Mouse (Mus musculus) right cerebral cortex, adult 2 months (tissue): ENCODE results near the gene Gm13289.
A peak's percentile ranks its signal among the peaks of the same experiment; 100 is the strongest.
"Not testable (repeated sequence)": the region's sequence is repeated elsewhere in the genome, so short reads cannot be mapped to it uniquely, and the experiment has no call there.

Source experiments
- DNase-seq, 2 experiments: peaks; one replicate each; pipeline ENCODE4 v3.0.0; 2021 to 2022; ENCODE audit warnings: low spot score in 2 of 2

Gene Gm13289

GRCm38 (mm10) chr4:88782335-88782734 is 5.6 kb downstream of the Gm13289 start:
- not testable (repeated sequence) for DNase-seq

GRCm38 (mm10) chr4:88785409-88785808 is 8.7 kb downstream of the Gm13289 start, which contains the start of gene Gm13276:
TSS of gene Gm13276 (plus strand) at chr4:88785709.
- DNase-seq, result not testable (repeated sequence)

- peak; percentile 73 to 75 for DNase-seq
These were observed 11.7 kb downstream of the Gm13289 start, which contains the start of gene Gm13277 for GRCm38 (mm10) chr4:88788402-88788801. TSS of gene Gm13277 (plus strand) at chr4:88788632.

GRCm38 (mm10) chr4:88791250-88791649 is 14.5 kb downstream of the Gm13289 start, which contains the start of gene Gm13278:
TSS of gene Gm13278 (plus strand) at chr4:88791550.
- not testable (repeated sequence) for DNase-seq

DNA sequence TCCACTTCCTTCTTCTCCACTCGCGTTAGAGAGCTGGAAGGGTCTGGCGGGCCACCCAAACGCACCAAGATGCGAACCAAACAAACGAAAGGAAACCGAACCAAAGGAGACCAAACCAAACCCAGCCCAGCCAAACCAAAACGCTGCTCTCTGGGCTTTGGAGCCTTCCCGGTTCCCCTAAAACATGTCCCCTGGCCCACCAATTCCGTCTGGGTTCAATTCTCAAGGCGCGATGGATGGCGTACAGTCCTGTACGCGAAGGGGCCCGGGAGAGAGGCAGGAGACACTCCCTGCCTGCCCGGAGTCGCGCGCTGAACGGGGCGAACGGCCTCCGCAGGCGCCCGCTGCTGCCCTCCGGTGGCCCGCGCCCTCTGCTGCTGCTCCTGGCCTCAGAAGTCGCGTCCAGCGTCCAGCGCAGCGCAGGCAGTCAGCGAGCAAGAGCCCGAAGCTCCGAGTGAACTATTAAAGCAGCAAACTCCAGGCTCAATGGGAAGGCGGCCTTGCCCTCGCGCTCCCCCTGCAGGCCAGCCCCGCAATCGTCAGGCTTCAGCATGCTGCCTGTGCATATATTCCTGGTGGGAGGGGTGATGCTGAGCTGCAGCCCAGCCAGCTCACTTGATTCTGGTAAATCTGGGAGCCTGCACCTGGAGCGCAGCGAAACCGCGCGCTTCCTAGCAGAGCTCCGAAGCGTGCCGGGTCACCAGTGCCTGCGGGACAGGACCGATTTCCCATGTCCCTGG is 17.4 kb downstream of the Gm13289 start, which contains the start of gene Gm13275:
Gene Gm13275, plus strand, starts transcription at position 552 of the 740 bp plus-strand sequence.
- peak; percentile 55 to 66 for DNase-seq

DNA sequence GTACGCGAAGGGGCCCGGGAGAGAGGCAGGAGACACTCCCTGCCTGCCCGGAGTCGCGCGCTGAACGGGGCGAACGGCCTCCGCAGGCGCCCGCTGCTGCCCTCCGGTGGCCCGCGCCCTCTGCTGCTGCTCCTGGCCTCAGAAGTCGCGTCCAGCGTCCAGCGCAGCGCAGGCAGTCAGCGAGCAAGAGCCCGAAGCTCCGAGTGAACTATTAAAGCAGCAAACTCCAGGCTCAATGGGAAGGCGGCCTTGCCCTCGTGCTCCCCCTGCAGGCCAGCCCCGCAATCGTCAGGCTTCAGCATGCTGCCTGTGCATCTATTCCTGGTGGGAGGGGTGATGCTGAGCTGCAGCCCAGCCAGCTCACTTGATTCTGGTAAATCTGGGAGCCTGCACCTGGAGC is 20.4 kb downstream of the Gm13289 start, which contains the start of gene Gm13279:
Gene Gm13279, plus strand, starts transcription at position 301 of the 400 bp plus-strand sequence.
- not testable (repeated sequence) for DNase-seq

DNA sequence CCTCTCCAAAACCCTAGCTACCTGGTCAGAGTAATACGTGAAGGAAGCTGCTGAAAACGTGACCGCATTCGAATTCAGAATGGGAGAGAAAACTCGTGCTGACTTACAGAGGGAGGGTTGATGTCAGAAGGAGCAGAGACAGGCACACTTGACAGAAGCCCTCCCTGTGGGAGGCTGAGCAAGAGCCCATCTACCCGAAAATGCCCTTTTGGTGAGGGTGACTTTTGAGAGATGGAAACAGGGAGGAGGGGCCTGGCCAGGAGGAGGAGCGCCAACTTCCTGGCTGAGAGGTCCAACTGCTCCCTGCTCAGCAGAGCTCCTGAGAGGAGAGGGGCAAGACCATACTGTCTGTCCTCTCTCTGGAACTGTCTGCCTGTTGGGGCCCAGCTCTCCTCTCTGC is 22.6 kb downstream of the Gm13289 start, which contains the start of gene Gm13285:
Gene Gm13285, plus strand, starts transcription at position 301 of the 400 bp plus-strand sequence.
- not testable (repeated sequence) for DNase-seq

GRCm38 (mm10) chr4:88802954-88803353 is 26.2 kb downstream of the Gm13289 start, which contains the start of gene Gm13287:
TSS of gene Gm13287 (plus strand) at chr4:88803254.
- DNase-seq, result not testable (repeated sequence)

GRCm38 (mm10) chr4:88805231-88805630 is 28.5 kb downstream of the Gm13289 start, which contains the start of gene Gm13288:
TSS of gene Gm13288 (plus strand) at chr4:88805531.
- not testable (repeated sequence) for DNase-seq

- DNase-seq, result not testable (repeated sequence)
These were observed 29.0 kb downstream of the Gm13289 start for GRCm38 (mm10) chr4:88805761-88806160.

GRCm38 (mm10) chr4:88815928-88816327 is 39.2 kb downstream of the Gm13289 start, which contains the start of gene Ifna7:
TSS of gene Ifna7 (plus strand) at chr4:88816228.
- DNase-seq, result no peak

DNA sequence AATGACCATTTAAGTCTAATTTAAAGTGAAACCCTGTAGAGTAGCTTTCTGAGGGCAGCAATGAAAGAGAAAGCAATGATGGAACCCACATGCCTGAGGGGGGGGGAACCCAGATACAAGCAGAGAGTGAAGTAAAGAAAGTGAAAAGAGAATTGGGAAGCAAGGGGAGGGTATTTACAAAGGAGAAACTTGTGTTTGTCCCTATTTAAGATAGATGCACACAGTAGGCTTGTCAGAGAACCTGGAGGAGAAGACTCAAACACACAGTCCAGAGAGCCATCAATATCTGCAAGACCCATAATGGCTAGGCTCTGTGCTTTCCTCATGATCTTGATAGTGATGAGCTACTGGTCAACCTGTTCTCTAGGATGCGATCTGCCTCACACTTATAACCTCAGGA is 42.9 kb downstream of the Gm13289 start, which contains the start of gene Ifna11:
Gene Ifna11, plus strand, starts transcription at position 301 of the 400 bp plus-strand sequence.
- no peak for DNase-seq

- peak; percentile 18 to 26 for DNase-seq
These were observed 46.3 kb downstream of the Gm13289 start for GRCm38 (mm10) chr4:88822995-88823394.
